Mouse (Mus musculus): ENCODE data around the gene 2310011J03Rik.

DNA sequence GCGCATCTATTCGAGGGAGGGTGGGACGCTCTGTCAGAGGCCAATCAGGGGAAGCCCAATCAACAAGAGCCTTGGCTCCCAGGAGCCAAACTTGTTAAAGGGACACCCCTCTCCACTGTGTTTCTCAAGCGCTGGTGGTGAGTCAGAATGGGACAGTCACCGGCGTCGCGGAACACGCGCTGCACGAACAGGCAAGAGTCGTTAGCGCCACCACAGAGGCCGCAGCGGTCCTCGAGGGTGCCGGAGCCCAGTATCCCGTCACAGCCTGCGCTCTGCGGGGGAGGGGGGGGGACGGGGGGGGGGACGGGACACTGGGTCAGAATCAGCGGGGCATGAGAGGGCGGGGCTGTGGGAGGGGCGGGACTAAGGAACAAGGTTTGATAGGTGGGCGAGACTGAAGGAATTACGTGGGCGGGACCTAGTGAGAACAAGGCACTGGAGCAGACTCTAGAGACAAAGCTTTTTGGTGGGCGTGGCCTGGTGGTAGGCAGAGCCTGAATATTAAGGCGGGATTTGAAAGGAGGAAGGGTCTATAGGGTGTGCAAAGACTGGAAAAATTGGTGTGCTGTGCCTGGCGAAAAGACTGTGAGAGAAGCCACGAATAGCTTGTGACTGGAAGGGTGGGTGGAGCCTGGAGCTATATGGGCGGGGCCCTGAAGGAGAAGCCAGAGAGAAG, 22.6 kb upstream of the 2310011J03Rik start:
- no peak for TF ChIP-seq EP300 (IDR thresholded peaks at IDR 0.05)
- peak; percentile 18 for TF ChIP-seq CTCF (IDR thresholded peaks at IDR 0.05)
